10 mouse cellular contexts compared by ENCODE assay signal in genomic region chr10:44354393-44354792, GRCm38 (mm10).
"Had no signal": no experiment of that assay in that cellular context is flagged by ENCODE, and none has a peak within 500 bp of the region (broad histone marks: within the 10 kb centered on the region; RNA-seq: fewer than 3 reads in every experiment).

No protein-coding gene starts in this region.

- H3K4me1 ChIP-seq: neural tube, embryonic 12.5 days had no signal

- H3K27me3 ChIP-seq: kidney, embryonic 15.5 days; limb, embryonic 12.5 days; midbrain, embryonic 13.5 days; neural tube, embryonic 12.5 days had no signal

- H3K4me2 ChIP-seq: kidney, embryonic 15.5 days; limb, embryonic 12.5 days; midbrain, embryonic 13.5 days; neural tube, embryonic 12.5 days had no signal

- H3K36me3 ChIP-seq: kidney, embryonic 15.5 days; midbrain, embryonic 13.5 days; neural tube, embryonic 12.5 days had no signal

- H3K9me3 ChIP-seq: kidney, embryonic 15.5 days; limb, embryonic 12.5 days; midbrain, embryonic 13.5 days; neural tube, embryonic 12.5 days had no signal

- H3K27ac ChIP-seq: kidney, embryonic 15.5 days; left cerebral cortex, adult 2 months; limb, embryonic 12.5 days; midbrain, embryonic 13.5 days; neural tube, embryonic 12.5 days had no signal

- H3K4me3 ChIP-seq: kidney, embryonic 15.5 days; left cerebral cortex, adult 2 months; limb, embryonic 12.5 days; midbrain, embryonic 13.5 days; neural tube, embryonic 12.5 days had no signal

- ATAC-seq: intestine, embryonic 16.5 days had no signal

- DNase-seq: kidney, adult 2 months; kidney, postnatal 14 days; lung, postnatal 36 days; thymus, postnatal 36 days had no signal

- H3K9ac ChIP-seq: kidney, embryonic 15.5 days; limb, embryonic 12.5 days; midbrain, embryonic 13.5 days; neural tube, embryonic 12.5 days had no signal
